ENCODE assay signal across 9 mouse cellular contexts in the genomic region with DNA sequence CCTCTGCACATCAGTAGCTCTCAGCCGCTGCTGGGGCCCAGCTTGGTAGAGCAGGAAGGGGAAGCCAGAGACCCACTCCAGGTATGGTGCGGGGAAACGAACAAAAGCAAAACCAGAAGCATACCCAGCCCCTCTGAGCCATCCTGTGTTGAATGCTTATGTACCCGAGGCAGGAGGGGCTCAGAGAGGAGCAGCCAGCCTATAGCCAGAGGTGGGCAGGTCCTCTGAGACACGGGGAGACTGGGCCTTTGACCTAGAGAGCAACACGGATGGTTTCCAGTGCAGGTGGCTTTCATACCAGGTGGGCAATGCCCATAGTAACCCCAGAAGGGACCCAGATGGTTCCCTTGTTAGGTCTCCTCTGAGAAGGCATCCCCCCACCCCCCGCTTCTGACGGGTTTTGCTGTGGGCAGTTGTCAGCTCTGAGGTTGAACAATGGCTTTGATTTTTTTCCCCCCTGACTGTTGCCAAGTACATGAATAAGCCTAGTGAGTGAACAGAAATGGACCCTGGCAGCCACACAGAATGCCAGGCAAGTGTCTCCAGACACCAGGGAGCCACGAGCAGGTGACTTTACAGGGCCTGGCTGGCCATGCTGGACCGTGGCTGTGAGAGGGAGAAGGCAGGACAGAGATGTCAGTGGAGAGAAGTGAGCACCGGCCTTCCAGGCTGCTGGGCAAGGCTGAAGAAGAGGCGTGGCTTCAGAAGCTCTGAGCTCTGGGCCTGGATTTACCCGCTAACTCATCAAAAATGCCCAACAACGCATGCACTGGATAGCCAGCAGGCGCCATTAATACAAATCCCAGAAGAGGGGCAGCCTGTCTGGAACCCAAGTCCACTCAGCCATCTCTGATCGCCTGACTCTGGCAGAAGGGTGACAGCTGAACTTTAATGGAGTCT.
DNase-seq lines count a peak whose midpoint lies in the region; ATAC-seq and TF ChIP-seq lines count a peak whose summit lies in the region.
"Had no signal": no experiment of that assay in that cellular context is flagged by ENCODE, and none has a peak within 500 bp of the region (broad histone marks: within the 10 kb centered on the region; RNA-seq: fewer than 3 reads in every experiment).

No protein-coding gene starts in this region.

- 63% methylated on average over 16 of the region's 16 CpGs for WGBS in stomach, postnatal 0 days

- H3K27ac ChIP-seq in stomach, postnatal 0 days (replicated peaks), result no peak overlapping the region
- no peak overlapping the region for H3K27ac ChIP-seq in gastrocnemius, adult 2 months
- H3K27ac ChIP-seq: limb, embryonic 13.5 days had no signal

- H3K4me3 ChIP-seq in stomach, postnatal 0 days (ENCODE audit: low read depth, low read length), result no peak overlapping the region
- no peak overlapping the region for H3K4me3 ChIP-seq in gastrocnemius, adult 2 months
- H3K4me3 ChIP-seq: limb, embryonic 13.5 days had no signal

- H3K27me3 ChIP-seq in stomach, postnatal 0 days (ENCODE audit: control insufficient read depth, insufficient read depth, low read length), result no peaks in the 10 kb centered on the region
- H3K27me3 ChIP-seq: limb, embryonic 13.5 days had no signal

- ATAC-seq in stomach, postnatal 0 days (ENCODE audit: low FRiP score, low TSS enrichment), result peak; percentile 21; the same call in 1 of the 2 replicates

- DNase-seq in heart, adult 9 months (ENCODE audit: low spot score in 2 of 2), result peak; percentile 18 to 25
- no peak for DNase-seq in heart, postnatal 14 days
- peak; percentile 30 for DNase-seq in right cerebral cortex, postnatal 4 days
- DNase-seq in right cerebral cortex, adult 2 months (ENCODE audit: low spot score in 2 of 2), result no peak
- DNase-seq in heart, postnatal 10 days, result peak; percentile 35
- no peak for DNase-seq in stomach, postnatal 0 days (ENCODE audit: low spot score)
- DNase-seq in gastrocnemius, postnatal 36 days, result no peak
- no peak for DNase-seq in gastrocnemius, adult 2 months

- H3K4me2 ChIP-seq in stomach, postnatal 0 days (replicated peaks; ENCODE audit: low read depth), result no peak overlapping the region
- H3K4me2 ChIP-seq: limb, embryonic 13.5 days had no signal

- H3K9ac ChIP-seq in stomach, postnatal 0 days (ENCODE audit: low read length), result no peak overlapping the region
- H3K9ac ChIP-seq: limb, embryonic 13.5 days had no signal

- no peaks in the 10 kb centered on the region for H3K4me1 ChIP-seq in stomach, postnatal 0 days (replicated peaks; ENCODE audit: control insufficient read depth, insufficient read depth)

- H3K36me3 ChIP-seq in stomach, postnatal 0 days (ENCODE audit: control insufficient read depth, insufficient read depth, low read length), result no peaks in the 10 kb centered on the region
- H3K36me3 ChIP-seq: limb, embryonic 13.5 days had no signal

- TF ChIP-seq CTCF in stomach, postnatal 0 days (IDR thresholded peaks at IDR 0.05; ENCODE audit: low read depth), result no peak
- TF ChIP-seq CTCF in gastrocnemius, adult 2 months (IDR thresholded peaks at IDR 0.05), result no peak

- no peak for TF ChIP-seq EP300 in stomach, postnatal 0 days (optimal IDR thresholded peaks at IDR 0.05)

- no peaks in the 10 kb centered on the region for H3K9me3 ChIP-seq in stomach, postnatal 0 days (ENCODE audit: control insufficient read depth, low read length)
- H3K9me3 ChIP-seq: limb, embryonic 13.5 days had no signal

- intact Hi-C loops in heart, postnatal 14 days (cut with DNase I), result loop anchor here (5.0 kb wide), 1 partner anchor 41 kb away; no protein-coding TSS in a partner anchor
- intact Hi-C loops in heart, postnatal 10 days (cut with DNase I), result no loop called here
- intact Hi-C loops in gastrocnemius, postnatal 36 days (cut with DNase I), result no loop called here
- intact Hi-C loops in gastrocnemius, adult 2 months (cut with DNase I), result no loop called here

Comparison
In these comparisons a context has a peak if more than half of its experiments do, and no peak if none do; other contexts are left out.
1. DNase-seq: peak in heart, adult 9 months (2 of 2), right cerebral cortex, postnatal 4 days (single experiment) and heart, postnatal 10 days (2 of 2); none in heart, postnatal 14 days (0 of 2), right cerebral cortex, adult 2 months (0 of 2), stomach, postnatal 0 days (single experiment), gastrocnemius, postnatal 36 days (0 of 2) and gastrocnemius, adult 2 months (single experiment).